Mouse (Mus musculus) thymus, postnatal 36 days (tissue): ENCODE measurements around the gene Kir3dl2.
"Not testable (repeated sequence)": the region's sequence is repeated elsewhere in the genome, so short reads cannot be mapped to it uniquely, and the experiment has no call there.

Experiments
- DNase-seq, 2 experiments: peaks; one replicate each; pipeline ENCODE4 v3.0.0; 2022; ENCODE audit warnings: mixed read lengths in 2 of 2

The Kir3dl2 gene

DNA sequence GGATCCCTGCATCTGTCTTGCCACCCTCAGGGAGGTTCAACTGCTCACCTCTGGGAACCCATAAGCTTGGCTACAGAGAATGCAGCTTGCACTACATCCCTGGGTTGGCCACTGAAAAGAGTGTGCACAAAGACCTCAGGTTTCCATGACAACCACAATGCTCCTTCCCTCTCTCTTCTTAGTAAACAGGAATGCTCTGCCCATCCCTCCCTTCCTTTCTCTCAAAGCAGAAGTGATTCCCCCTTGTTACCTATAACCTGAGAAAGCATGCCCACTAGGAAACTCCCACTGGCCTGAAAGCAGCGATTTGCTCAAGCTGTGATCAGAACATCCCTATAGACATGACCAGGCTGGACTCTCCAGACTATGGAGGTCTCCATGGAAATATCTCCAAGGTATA is at the start of gene Kir3dl2:
Gene Kir3dl2, minus strand, starts transcription at position 101 of the 400 bp plus-strand sequence.
- not testable (repeated sequence) for DNase-seq

DNA sequence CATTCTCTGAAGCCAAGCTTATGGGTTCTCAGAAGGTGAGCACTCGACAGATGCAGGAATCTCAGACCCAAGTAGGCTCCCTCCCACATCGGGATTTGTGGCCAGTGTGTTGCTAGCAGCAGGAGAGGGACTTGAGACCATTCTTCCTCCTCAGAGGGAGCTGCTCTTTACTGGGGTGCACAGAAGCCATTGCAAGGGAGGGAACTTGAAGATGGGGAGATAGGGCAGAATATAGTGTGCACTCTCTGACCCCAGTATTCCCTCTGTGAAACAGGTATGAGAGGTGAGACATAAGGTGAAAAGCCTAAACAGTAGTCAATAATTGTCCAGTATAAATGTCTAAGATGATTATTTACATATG is 47.0 kb upstream of the Kir3dl2 start:
- no peak for DNase-seq

DNA sequence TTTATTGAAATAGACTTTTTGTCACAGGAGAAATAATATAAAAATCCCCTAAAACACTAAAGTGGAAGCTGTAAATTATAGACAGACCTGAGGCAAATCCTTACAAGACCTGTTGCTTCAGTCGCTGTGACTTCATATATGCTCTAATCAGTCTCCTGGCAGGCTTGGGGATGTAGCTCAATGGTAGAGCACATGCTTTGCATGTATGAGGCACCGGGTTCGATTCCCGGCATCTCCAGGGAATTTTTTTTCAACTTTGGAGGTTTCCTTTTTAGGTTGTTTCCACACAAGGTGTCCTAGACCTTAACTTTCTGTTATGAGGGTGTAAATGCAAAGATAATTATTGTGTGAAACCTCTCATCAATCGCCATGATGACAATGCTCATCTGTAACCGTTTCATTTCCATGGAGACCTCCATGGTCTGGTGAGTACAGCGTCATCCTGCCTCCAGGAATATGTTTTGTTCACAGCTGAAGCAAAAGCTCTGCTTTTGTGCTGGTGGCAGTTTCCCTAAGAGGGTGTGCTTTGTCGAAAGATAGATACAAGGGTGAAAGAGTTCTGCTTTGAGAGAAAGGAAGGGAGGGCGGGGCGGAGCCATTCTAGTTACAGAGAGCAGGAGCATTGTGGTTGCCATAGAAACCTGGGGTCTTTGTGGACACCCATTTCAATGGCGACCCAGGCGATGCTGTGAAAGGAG is 46.5 kb upstream of the Kir3dl2 start, which contains the start of gene Tceal3:
Gene Tceal3, plus strand, starts transcription at position 644 of the 698 bp plus-strand sequence.
- no peak for DNase-seq

DNA sequence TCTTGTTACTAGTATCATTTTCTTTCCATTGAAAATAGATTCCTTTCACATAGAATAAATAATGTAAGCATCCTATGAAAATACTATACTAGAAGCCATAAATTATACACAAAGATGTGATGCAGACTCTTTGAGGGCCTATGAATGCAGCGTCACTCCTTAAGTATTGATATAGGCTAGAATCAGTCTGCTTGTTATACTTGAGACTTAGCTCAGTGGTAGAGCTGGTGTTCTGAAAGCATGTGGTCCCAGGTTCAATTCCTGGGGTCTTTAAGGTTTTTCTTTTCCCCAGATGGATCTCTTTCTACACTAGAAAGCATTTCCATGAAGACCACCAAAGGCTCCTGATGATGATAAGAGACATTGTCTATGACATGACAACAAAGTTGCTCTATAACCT is 40.8 kb upstream of the Kir3dl2 start:
- no peak for DNase-seq

DNA sequence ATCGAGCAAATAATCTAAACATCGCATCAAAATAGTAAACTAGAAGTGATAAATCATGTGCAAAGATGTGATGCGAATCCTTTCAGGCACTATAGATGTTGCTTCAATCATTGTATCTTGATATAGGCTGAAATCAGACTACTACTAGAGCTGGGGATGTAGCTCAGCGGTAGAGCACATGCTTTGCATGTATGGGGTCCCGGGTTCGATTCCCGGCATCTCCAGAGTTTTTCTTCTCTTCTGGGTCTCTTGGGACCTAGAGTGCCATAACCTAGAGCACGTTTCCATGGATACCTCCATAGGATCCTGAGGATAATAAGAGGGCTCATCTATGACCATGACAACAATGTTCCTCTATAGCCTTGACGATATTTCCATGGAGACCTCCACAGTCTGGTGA is 25.2 kb upstream of the Kir3dl2 start:
- not testable (repeated sequence) for DNase-seq

DNA sequence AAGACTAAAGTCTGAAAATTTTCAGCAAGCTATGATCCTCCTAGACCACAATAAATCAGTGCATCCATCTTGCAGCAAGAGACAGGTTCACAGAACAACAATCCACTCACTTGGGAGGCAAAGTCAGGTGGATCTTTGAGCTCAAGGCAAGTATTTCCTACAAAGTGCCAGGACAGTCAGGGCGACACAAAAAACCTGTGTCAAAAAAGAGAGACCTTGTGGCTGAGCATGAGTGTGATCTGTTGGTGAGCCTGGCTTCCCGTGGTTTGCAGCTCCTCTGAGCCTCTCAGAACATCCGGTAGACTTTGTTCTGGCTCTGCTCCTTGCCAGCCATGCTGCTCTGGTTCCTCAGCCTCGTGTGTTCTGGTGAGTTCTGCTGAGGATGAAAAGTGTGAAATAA is 26.2 kb downstream of the Kir3dl2 start, which contains the start of gene Kir3dl1:
Gene Kir3dl1, plus strand, starts transcription at position 301 of the 400 bp plus-strand sequence.
- not testable (repeated sequence) for DNase-seq
